Mouse (Mus musculus) hindlimb bud, embryonic 11.5 days (tissue): ENCODE measurements at regions not wholly inside any gene's neighbourhood (a gene's known extent, or its start where the extent isn't known, plus 50 kb on each side); places are given as distances from the start of the nearest gene placed in this dataset.
A peak's percentile ranks its signal among the peaks of the same experiment; 100 is the strongest.

Experiments
- DNase-seq: peaks from one replicate; pipeline ENCODE4 v3.0.0-alpha.2; 2012; ENCODE audit warnings: low read depth, low spot score; ENCODE audit errors: extremely low spot score

- no peak for DNase-seq
Observed at GRCm38 (mm10) chr6:71012436-71012822, 56.1 kb downstream of the Foxi3 start.

GRCm38 (mm10) chr6:71012823-71013461 is 56.6 kb downstream of the Foxi3 start:
- DNase-seq = no peak

GRCm38 (mm10) chr6:71016388-71016787 is 60.1 kb downstream of the Foxi3 start:
- DNase-seq = no peak

GRCm38 (mm10) chr6:71021353-71021752 is 65.0 kb downstream of the Foxi3 start:
- no peak for DNase-seq

GRCm38 (mm10) chr6:71025472-71025871 is 69.1 kb downstream of the Foxi3 start:
- no peak for DNase-seq

DNA sequence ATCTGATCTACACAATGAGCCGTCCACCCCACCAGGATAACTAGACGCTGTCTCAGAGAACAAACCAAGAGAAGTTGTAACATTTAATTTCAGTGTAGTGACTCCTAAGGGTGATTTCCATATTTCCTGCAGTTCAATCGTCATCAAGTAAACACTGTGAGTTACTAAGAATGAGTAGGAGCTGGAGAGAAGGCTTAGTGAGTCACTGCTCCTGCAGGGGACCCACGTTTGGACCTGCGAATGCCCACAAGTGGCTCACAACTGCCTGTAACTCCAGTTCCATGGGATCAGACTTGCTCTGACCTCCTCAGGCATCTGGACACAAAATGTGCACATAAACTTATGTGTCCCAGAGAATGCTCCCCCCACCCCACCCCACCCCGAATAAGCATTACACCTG is 73.3 kb downstream of the Foxi3 start:
- DNase-seq = no peak

DNA sequence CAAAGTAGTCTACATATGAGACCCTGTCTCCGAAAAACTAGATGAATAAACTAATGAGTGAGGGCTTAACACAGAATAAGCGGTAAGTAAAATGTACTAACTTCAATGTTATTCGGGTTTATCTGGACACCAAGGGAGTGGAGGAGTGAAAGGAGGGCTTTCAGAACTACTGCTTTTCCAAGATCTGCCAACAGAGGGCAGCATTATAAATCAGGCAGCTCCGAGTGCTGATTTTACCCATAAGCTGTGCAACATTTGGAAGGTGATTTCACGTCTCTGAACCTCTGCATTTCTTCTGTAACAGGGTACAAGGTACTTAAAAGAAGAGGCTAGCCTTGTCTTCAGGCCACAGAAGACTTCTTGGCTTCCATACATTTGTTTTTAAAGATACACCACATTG is 74.2 kb downstream of the Foxi3 start:
- DNase-seq = no peak

DNA sequence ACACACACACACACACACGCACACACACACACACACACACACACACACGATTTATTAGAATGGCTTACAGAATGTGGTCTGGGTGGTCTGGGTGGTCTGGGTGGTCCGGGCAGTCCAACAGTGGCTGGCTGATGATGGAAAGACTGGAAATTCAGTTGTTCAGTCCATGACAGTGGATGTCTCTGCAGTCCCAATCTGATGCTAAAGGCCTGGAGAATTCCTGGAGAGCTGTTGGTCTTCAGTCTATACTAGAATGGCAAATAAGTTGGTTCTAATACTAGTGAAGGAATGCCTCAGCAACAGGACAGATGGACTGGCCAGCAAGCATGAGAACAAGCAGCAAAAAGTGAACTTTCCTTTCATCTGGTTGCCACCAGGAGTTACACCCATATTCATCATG is 87.9 kb downstream of the Foxi3 start:
- no peak for DNase-seq

- no peak for DNase-seq
Observed at GRCm38 (mm10) chr6:71045261-71045660, 88.9 kb downstream of the Foxi3 start.

- no peak for DNase-seq
Observed at GRCm38 (mm10) chr6:71048199-71049094, 92.1 kb downstream of the Foxi3 start.

DNA sequence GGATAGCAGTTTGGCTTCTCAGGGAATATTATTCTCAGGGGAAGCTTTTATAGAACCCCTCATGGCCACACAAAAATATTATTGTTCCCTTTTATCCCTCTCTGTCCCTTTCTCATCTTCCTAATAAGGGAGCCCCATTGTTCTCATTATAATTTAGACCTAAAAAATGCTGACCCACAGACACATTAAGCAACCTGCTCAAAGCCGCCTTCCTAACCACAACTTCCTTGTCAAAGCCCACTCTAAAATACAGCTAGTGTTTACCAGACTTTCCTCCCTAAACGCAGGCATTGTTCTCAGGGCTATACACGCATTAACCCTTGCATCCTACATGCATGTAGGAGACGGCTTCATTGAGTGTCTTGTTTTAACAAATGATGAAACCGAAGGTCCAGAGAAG is 93.9 kb downstream of the Foxi3 start:
- DNase-seq = no peak

- no peak for DNase-seq
Observed at GRCm38 (mm10) chr6:71050754-71051213, 93.5 kb downstream of the Thnsl2 start.

DNA sequence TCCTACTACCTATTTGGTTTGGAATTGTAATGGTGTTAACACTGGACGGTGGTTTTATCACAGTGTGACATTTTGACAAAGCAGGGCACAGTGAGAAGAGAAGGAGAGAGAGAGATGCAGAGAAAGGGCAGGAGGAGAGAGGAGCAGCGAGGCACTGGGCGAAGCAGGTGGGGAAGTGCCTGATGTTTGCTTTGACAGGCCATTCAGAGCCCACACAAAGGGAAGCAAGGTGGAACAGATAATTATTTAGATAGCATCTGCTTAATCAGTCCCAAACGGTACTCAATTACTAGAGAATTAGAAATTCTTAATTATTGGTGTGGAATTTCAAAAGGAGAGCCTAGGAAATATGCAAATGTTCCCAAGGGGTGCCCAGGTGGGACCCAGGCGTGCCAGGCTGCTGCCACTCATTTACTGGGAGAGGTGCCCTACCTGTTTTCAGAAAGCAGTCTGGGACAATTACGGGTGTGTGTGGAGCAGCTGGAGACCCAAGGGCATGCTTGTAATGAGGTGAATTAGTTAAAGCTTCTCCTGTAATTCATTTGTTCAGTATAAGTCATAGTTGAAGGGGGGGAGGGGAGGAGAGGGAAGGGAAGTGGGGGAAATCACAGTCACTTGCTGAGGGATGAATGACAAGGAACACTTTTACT is 86.9 kb downstream of the Thnsl2 start:
- no peak for DNase-seq

DNA sequence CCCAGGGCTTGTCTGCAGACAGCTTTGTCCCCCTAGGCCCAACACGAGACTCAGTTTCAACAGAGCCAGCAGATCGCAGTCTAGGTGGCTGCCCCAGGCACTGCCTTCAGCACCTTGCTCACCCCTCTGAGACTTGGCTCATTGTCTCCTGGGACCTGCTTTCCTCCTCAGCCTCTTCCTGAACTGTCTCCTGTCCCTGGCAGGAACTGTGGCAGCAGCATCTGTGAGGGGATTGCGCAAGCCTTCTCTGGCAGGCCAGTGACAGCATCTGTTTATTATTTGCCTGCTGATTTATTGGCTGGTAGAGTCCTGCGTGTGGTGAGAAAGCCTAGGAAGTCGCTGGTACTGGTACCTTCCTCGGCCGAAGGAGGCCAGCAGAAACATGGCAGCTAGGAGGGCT is 84.1 kb downstream of the Thnsl2 start:
- DNase-seq = no peak

- no peak for DNase-seq
Observed at GRCm38 (mm10) chr6:71062980-71063379, 81.3 kb downstream of the Thnsl2 start.

- DNase-seq = no peak
Observed at GRCm38 (mm10) chr6:71065428-71065827, 78.8 kb downstream of the Thnsl2 start.

DNA sequence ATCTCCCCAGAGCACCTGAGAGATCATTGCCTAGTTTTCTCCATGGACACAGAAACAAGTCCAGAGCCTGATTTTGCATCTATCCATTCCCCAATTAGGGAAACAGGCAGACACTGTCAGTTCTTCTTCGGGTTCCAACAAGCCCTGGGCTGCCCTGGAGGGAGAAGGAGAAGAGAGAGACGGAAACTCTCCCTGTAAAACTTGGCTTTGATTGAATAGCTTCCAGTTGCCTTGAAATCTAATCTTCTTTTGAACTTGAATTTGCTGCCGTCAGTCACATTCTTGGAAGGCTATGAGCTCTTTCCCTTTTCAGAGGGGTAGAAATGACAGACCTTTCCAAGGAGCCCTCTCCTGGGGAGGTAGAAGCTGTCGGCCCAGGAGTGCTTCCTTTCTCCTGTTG is 75.0 kb downstream of the Thnsl2 start:
- DNase-seq = no peak

DNA sequence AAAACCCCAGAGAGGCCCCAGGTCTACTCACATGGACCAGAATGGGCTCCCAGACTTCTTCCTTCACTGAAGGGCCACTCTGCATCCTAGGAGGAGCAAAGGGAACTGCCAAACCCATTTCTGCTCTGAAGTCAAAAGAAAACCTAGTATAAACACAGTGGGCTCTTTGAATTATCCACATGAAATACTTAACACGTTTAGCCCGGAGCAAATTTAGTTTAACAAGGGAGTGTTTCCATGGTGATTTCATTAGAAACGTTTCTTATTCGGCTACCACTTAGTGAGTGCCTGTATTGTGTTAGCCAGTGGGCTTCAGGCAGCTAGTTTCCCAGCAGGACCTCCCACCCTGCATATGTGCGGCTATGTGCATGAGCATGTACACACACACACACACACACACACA is 69.4 kb downstream of the Thnsl2 start:
- DNase-seq = peak; percentile 37
